Mouse (Mus musculus) forebrain, postnatal 0 days (tissue): ENCODE measurements around the gene Tbc1d2b. TPM values are rescaled to one million over a fixed set of nuclear protein-coding genes. Genes with fewer than 3 reads are reported as not detected.

Experiments used
- ATAC-seq: fragments of 200-750 bp; cut with Nextera tagmentation; 2 replicates; pipeline ENCODE4 v1.8.0; 2017; ENCODE audit warnings: mild to moderate bottlenecking, moderate library complexity
- DNase-seq: peaks from one replicate; pipeline ENCODE4 v3.0.0-alpha.2; 2015
- H3K27ac ChIP-seq: fragments of 300-500 bp; sonication (generic); 2 replicates; pipeline ENCODE4 v1.5.1; 2014; ENCODE audit warnings: low read depth, mild to moderate bottlenecking, antibody characterized with exemption, low read length, moderate library complexity, mixed read lengths
- H3K27me3 ChIP-seq: fragments of 300-500 bp; sonication (generic); 2 replicates; pipeline ENCODE4 v1.6.1; 2014; ENCODE audit warnings: mild to moderate bottlenecking, low read length, mixed read lengths; ENCODE audit not compliant: insufficient read depth
- H3K36me3 ChIP-seq: fragments of 300-500 bp; sonication (generic); 2 replicates; pipeline ENCODE4 v1.6.1; 2014; ENCODE audit warnings: mild to moderate bottlenecking, moderate library complexity; ENCODE audit not compliant: insufficient read depth
- H3K4me1 ChIP-seq: fragments of 300-500 bp; sonication (generic); 2 replicates; pipeline ENCODE4 v1.6.1; 2014; ENCODE audit warnings: antibody characterized with exemption; ENCODE audit not compliant: insufficient read depth
- H3K4me2 ChIP-seq: fragments of 300-500 bp; sonication (generic); 2 replicates; pipeline ENCODE4 v1.6.1; 2014; ENCODE audit warnings: low read depth, mild to moderate bottlenecking, moderate library complexity
- H3K4me3 ChIP-seq: fragments of 300-500 bp; sonication (generic); 2 replicates; pipeline ENCODE4 v1.5.1; 2014; ENCODE audit warnings: low read depth, low read length, mixed read lengths
- H3K9ac ChIP-seq: fragments of 300-500 bp; sonication (generic); 2 replicates; pipeline ENCODE4 v1.6.1; 2014; ENCODE audit warnings: mild to moderate bottlenecking
- H3K9me3 ChIP-seq: fragments of 300-500 bp; sonication (generic); 2 replicates; pipeline ENCODE4 v1.6.1; 2016; ENCODE audit warnings: low read length
- CTCF ChIP-seq: sonication (generic); IDR thresholded peaks from 2 replicates; pipeline ENCODE4 v1.5.1; 2016; ENCODE audit warnings: antibody characterized with exemption, control low read depth, low read depth
- WGBS: fragments of 180-500 bp; shearing (Covaris S2); extraction: QIAGEN DNeasy Blood & Tissue Kit; methylation state at CpG from one replicate; pipeline ENCODE4 v1.1.7; 2014; 5-methylcytosine and 5-hydroxymethylcytosine counted together
- polyA plus RNA-seq: library from polyadenylated mRNA; unstranded; fragments of >200 nt; fragmentation: Nextera tagmentation; extraction: Ambion mirVana; gene quantifications from 2 replicates; pipeline ENCODE4 v1.2.1, GENCODE M21; 2015
- total RNA-seq: library from RNA; depleted of rRNA; stranded (reverse); fragments of >200 nt; gene quantifications from 2 replicates; pipeline ENCODE4 v1.2.3, GENCODE M21; 2014

The Tbc1d2b gene
- total and polyA plus RNA-seq, 2 experiments from 2014 or later = 4.0 to 16.7 TPM

DNA sequence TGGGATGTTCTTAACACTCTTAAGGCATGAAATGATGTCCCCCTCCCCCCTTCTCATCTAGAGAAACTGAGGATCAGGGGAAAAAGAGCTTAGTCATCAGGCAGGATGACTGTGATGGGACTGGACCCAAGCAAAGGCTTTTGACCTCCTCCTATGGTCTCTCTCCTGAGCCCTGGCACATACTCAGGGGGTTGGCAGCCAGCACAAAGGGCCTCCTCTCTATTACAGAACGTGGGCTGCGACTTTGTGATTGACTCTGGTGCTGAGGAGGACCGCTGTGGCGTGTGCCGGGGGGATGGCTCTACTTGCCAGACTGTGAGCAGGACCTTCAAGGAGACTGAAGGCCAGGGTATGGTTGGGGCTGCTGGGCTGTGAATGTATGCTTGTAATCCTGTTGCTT lies 81.2 kb downstream of the Tbc1d2b start:
- no peak for TF ChIP-seq CTCF
- no peaks in the 10 kb centered on the region for H3K4me1 ChIP-seq
- H3K4me2 ChIP-seq = no peak overlapping the region
- H3K27me3 ChIP-seq = no peaks in the 10 kb centered on the region
- no peak overlapping the region for H3K4me3 ChIP-seq
- H3K9me3 ChIP-seq = no peaks in the 10 kb centered on the region
- no peak overlapping the region for H3K27ac ChIP-seq
- ATAC-seq (no peak), DNase-seq (no peak)
- H3K36me3 ChIP-seq = peaks cover 70% of the 10 kb centered on the region
- WGBS = 74% methylated on average over 5 of the region's 5 CpGs
- H3K9ac ChIP-seq = no peak overlapping the region

DNA sequence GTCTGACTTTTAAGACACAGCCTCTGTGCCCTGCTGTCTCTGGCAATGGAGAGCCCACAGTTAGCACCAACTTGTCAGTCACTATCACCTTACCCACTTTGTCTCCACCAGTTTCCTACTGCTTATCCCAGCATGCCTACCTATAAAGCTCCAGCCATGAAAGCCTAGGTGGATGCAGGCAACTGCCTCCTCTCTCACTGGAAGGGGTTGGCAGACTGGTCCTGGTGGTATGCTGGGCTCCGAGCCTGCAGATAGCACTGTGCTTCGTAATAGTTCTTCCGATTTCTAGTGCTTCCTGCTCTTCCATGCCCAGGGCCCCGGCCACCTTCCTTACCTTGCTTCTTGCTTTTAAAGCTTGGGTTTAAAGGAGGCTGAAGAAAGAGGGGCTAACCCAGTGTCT lies 81.7 kb downstream of the Tbc1d2b start:
- Histone ChIP-seq H3K4me2 (no peak overlapping the region), H3K36me3 (peaks cover 65% of the 10 kb centered on the region), H3K4me3 (no peak overlapping the region), H3K9me3 (no peaks in the 10 kb centered on the region), H3K27me3 (no peaks in the 10 kb centered on the region), H3K4me1 (no peaks in the 10 kb centered on the region), H3K9ac (no peak overlapping the region), H3K27ac (no peak overlapping the region)
- 84% methylated on average over 4 of the region's 4 CpGs for WGBS
- no peak for DNase-seq
- ATAC-seq = peak; percentile 28; the same call in 1 of the 2 replicates
- no peak for TF ChIP-seq CTCF

DNA sequence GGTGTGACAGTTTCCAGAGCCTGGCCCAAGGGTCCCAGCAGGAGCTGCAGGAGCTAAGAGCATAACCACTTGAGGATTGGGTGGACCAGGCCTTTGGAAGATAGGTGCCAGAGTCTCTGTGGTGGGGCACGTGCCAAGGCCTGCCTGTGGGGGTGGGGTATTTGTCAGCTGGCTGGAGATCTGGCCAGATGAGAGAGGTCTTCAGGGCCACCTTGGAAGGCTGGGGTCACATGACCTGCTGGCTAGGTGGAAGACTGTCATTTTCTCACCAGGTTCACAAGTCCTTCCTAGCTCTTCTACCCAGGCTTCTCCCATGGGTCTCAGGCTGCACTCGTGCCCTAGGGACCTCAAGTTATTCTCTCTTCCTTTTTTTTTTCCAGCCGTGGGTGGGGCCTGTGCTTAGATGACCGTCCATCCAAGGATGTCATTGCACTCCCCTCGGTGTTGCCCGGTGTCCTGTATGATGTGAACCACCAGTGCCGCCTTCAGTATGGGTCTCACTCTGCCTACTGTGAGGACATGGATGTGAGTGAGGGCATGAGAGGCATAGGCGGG lies 85.2 kb downstream of the Tbc1d2b start:
- Histone ChIP-seq H3K9ac (no peak overlapping the region), H3K27me3 (no peaks in the 10 kb centered on the region), H3K4me2 (no peak overlapping the region), H3K36me3 (peaks cover 39% of the 10 kb centered on the region), H3K4me3 (no peak overlapping the region), H3K4me1 (no peaks in the 10 kb centered on the region), H3K27ac (no peak overlapping the region), H3K9me3 (no peaks in the 10 kb centered on the region)
- no peak for TF ChIP-seq CTCF
- ATAC-seq (no peak), DNase-seq (no peak)
- WGBS = 92% methylated on average over 8 of the region's 8 CpGs

- no peak for DNase-seq
- H3K36me3 ChIP-seq = peaks cover 39% of the 10 kb centered on the region
Measured at GRCm38 (mm10) chr9:90184116-90184515, 86.5 kb downstream of the Tbc1d2b start.

DNA sequence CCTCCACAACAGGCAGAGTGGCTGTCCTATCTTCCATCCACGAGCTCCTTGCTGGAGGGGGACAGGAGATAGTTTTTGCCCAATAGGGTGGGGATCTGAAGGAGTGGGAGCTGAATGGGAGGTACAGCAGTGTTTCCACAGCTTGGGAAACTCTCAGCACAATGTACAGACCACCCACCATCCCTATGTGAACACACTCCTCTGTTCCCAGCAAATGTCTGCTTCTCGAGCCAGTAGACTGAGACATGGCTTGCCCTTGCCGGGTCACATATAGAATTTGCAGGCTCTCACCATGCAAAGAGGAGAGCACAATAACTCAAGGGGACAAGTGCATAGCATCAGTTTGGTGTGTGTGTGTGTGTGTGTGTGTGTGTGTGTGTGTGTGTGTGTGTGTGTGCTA lies 87.1 kb downstream of the Tbc1d2b start:
- Histone ChIP-seq H3K4me2 (no peak overlapping the region), H3K27me3 (no peaks in the 10 kb centered on the region), H3K4me1 (no peaks in the 10 kb centered on the region), H3K9me3 (no peaks in the 10 kb centered on the region), H3K36me3 (peaks cover 34% of the 10 kb centered on the region), H3K9ac (no peak overlapping the region), H3K27ac (no peak overlapping the region), H3K4me3 (no peak overlapping the region)
- no peak for TF ChIP-seq CTCF
- DNase-seq (no peak), ATAC-seq (no peak)
- 72% methylated on average over 3 of the region's 3 CpGs for WGBS

More at GRCm38 (mm10) chr9:90184116-90184515, 86.5 kb downstream of the Tbc1d2b start:
- ATAC-seq = no peak
- no peaks in the 10 kb centered on the region for H3K9me3 ChIP-seq
- TF ChIP-seq CTCF = no peak
- no peaks in the 10 kb centered on the region for H3K27me3 ChIP-seq
- no peak overlapping the region for H3K27ac ChIP-seq
- no peak overlapping the region for H3K4me2 ChIP-seq
- H3K4me3 ChIP-seq = no peak overlapping the region
- no peak overlapping the region for H3K9ac ChIP-seq
- H3K4me1 ChIP-seq = no peaks in the 10 kb centered on the region
- WGBS = 56% methylated on average over 8 of the region's 8 CpGs

GRCm38 (mm10) chr9:90182636-90183421 lies 87.8 kb downstream of the Tbc1d2b start:
- H3K27me3 ChIP-seq = no peaks in the 10 kb centered on the region
- no peaks in the 10 kb centered on the region for H3K4me1 ChIP-seq
- no peaks in the 10 kb centered on the region for H3K9me3 ChIP-seq
- H3K4me3 ChIP-seq = no peak overlapping the region
- DNase-seq (no peak), ATAC-seq (peak; percentile 65)
- no peak overlapping the region for H3K27ac ChIP-seq
- TF ChIP-seq CTCF = no peak
- WGBS = 77% methylated on average over 18 of the region's 18 CpGs
- H3K36me3 ChIP-seq = peaks cover 33% of the 10 kb centered on the region
- H3K4me2 ChIP-seq = no peak overlapping the region
- H3K9ac ChIP-seq = no peak overlapping the region; the same call in 1 of the 2 replicates

GRCm38 (mm10) chr9:90181656-90182388 lies 88.8 kb downstream of the Tbc1d2b start:
- Histone ChIP-seq H3K4me1 (no peaks in the 10 kb centered on the region), H3K27me3 (no peaks in the 10 kb centered on the region), H3K36me3 (peaks cover 33% of the 10 kb centered on the region), H3K9me3 (no peaks in the 10 kb centered on the region), H3K4me3 (no peak overlapping the region), H3K9ac (no peak overlapping the region; the same call in 1 of the 2 replicates), H3K4me2 (no peak overlapping the region), H3K27ac (no peak overlapping the region)
- WGBS = 87% methylated on average over 6 of the region's 6 CpGs
- DNase-seq (no peak), ATAC-seq (0 out of 2 replicates have a peak, but pooled peaks have one; percentile 2)
- TF ChIP-seq CTCF = no peak
